Mouse (Mus musculus) C2C12 (cell line): ENCODE results near the gene Epha4.

Source experiments
- CEBPB ChIP-seq: IDR thresholded peaks from one replicate; pipeline ENCODE4 v1.6.1; 2011; ENCODE audit warnings: low read depth, mild to moderate bottlenecking, control low read depth, moderate library complexity
- CTCF ChIP-seq: IDR thresholded peaks from one replicate; pipeline ENCODE4 v1.5.1; 2011; ENCODE audit not compliant: control insufficient read depth, insufficient read depth, insufficient read length
- MYOG ChIP-seq: IDR thresholded peaks from one replicate; pipeline ENCODE4 v1.6.1; 2011; ENCODE audit not compliant: control insufficient read depth, insufficient read length; ENCODE audit errors: extremely low read depth
- USF1 ChIP-seq: IDR thresholded peaks from one replicate; pipeline ENCODE4 v1.6.1; 2011; ENCODE audit warnings: low read depth, mild to moderate bottlenecking, control low read depth, moderate library complexity

GRCm38 (mm10) chr1:77458751-77459385 is 56.0 kb downstream of the Epha4 start:
- TF ChIP-seq USF1: no peak
- TF ChIP-seq MYOG: no peak
- TF ChIP-seq CTCF: no peak
- TF ChIP-seq CEBPB: no peak
